Mouse (Mus musculus) lung, embryonic 14.5 days (tissue): ENCODE data around the gene Dync1i2. TPM values are rescaled to one million over a fixed set of nuclear protein-coding genes. Genes with fewer than 3 reads are reported as not detected.

Experiments
- ATAC-seq: fragments of 200-750 bp; cut with Nextera tagmentation; 2 replicates; pipeline ENCODE4 v1.8.0; 2017; ENCODE audit warnings: mild to moderate bottlenecking, moderate TSS enrichment, moderate library complexity; ENCODE audit not compliant: insufficient read depth
- DNase-seq: peaks from one replicate; pipeline ENCODE4 v3.0.0-alpha.2; 2015
- H3K27ac ChIP-seq: fragments of 300-500 bp; sonication (generic); 2 replicates; pipeline ENCODE4 v1.5.1; 2014; ENCODE audit warnings: low read depth, mild to moderate bottlenecking, moderate library complexity
- H3K27me3 ChIP-seq: fragments of 300-500 bp; sonication (generic); 2 replicates; pipeline ENCODE4 v1.6.1; 2014; ENCODE audit warnings: low read length, control low read depth; ENCODE audit not compliant: insufficient read depth
- H3K36me3 ChIP-seq: fragments of 300-500 bp; sonication (generic); 2 replicates; pipeline ENCODE4 v1.6.1; 2014; ENCODE audit warnings: control low read depth; ENCODE audit not compliant: insufficient read depth
- H3K4me1 ChIP-seq: fragments of 300-500 bp; sonication (generic); 2 replicates; pipeline ENCODE4 v1.6.1; 2014; ENCODE audit warnings: antibody characterized with exemption, control low read depth; ENCODE audit not compliant: insufficient read depth
- H3K4me2 ChIP-seq: fragments of 300-500 bp; sonication (generic); 2 replicates; pipeline ENCODE4 v1.6.1; 2014; ENCODE audit warnings: mild to moderate bottlenecking
- H3K4me3 ChIP-seq: fragments of 300-500 bp; sonication (generic); 2 replicates; pipeline ENCODE4 v1.5.1; 2014; ENCODE audit warnings: low read depth, low read length
- H3K9ac ChIP-seq: fragments of 300-500 bp; sonication (generic); 2 replicates; pipeline ENCODE4 v1.6.1; 2014
- H3K9me3 ChIP-seq: fragments of 300-500 bp; sonication (generic); 2 replicates; pipeline ENCODE4 v1.6.1; 2016; ENCODE audit warnings: low read depth, low read length, control low read depth
- CTCF ChIP-seq: IDR thresholded peaks from 2 replicates; pipeline ENCODE4 v1.5.1; 2016; ENCODE audit warnings: antibody characterized with exemption, low read depth
- WGBS: fragments of 180-500 bp; shearing (Covaris S2); extraction: QIAGEN DNeasy Blood & Tissue Kit; methylation state at CpG from one replicate; pipeline ENCODE4 v1.1.7; 2014; 5-methylcytosine and 5-hydroxymethylcytosine counted together
- polyA plus RNA-seq: library from polyadenylated mRNA; unstranded; fragments of >200 nt; fragmentation: Nextera tagmentation; extraction: Ambion mirVana; gene quantifications from 2 replicates; pipeline ENCODE4 v1.2.1, GENCODE M21; 2014

The Dync1i2 gene
- polyA plus RNA-seq, 1 experiment from 2014 or later: 110 TPM

- ATAC-seq (no peak), DNase-seq (no peak)
- no peak overlapping the region for H3K4me3 ChIP-seq
- WGBS: 70% methylated on average over 3 of the region's 3 CpGs
- no peak overlapping the region for H3K4me2 ChIP-seq
- H3K27me3 ChIP-seq: no peaks in the 10 kb centered on the region
- peaks cover 5% of the 10 kb centered on the region; the same call in 1 of the 2 replicates for H3K4me1 ChIP-seq
- peaks cover 4% of the 10 kb centered on the region; the same call in 1 of the 2 replicates for H3K36me3 ChIP-seq
- H3K27ac ChIP-seq: no peak overlapping the region
- H3K9me3 ChIP-seq: no peaks in the 10 kb centered on the region
- TF ChIP-seq CTCF: no peak
- no peak overlapping the region for H3K9ac ChIP-seq
These were observed 90.7 kb downstream of the Dync1i2 start for GRCm38 (mm10) chr2:71302156-71302663.

- H3K4me1 ChIP-seq: peaks cover 5% of the 10 kb centered on the region; the same call in 1 of the 2 replicates
- H3K27ac ChIP-seq: peak overlapping the region; percentile 31; the same call in 1 of the 2 replicates
- peaks cover 2% of the 10 kb centered on the region; the same call in 1 of the 2 replicates for H3K36me3 ChIP-seq
- ATAC-seq: peak; percentile 88
- H3K4me2 ChIP-seq: no peak overlapping the region
- no peaks in the 10 kb centered on the region for H3K9me3 ChIP-seq
- no peaks in the 10 kb centered on the region for H3K27me3 ChIP-seq
- no peak overlapping the region for H3K9ac ChIP-seq
- DNase-seq: peak; percentile 90
- no peak for TF ChIP-seq CTCF
- no peak overlapping the region for H3K4me3 ChIP-seq
These were observed 91.7 kb downstream of the Dync1i2 start for GRCm38 (mm10) chr2:71303221-71303620.

GRCm38 (mm10) chr2:71304821-71305220 lies 93.3 kb downstream of the Dync1i2 start:
- no peaks in the 10 kb centered on the region for H3K27me3 ChIP-seq
- peak; percentile 75 for ATAC-seq
- no peak overlapping the region for H3K4me3 ChIP-seq
- peaks cover 5% of the 10 kb centered on the region; the same call in 1 of the 2 replicates for H3K4me1 ChIP-seq
- peak; percentile 65 for DNase-seq
- TF ChIP-seq CTCF: no peak
- H3K27ac ChIP-seq: peak overlapping the region; percentile 12; the same call in 1 of the 2 replicates
- H3K9me3 ChIP-seq: no peaks in the 10 kb centered on the region
- no peaks in the 10 kb centered on the region for H3K36me3 ChIP-seq
- WGBS: 25% methylated on average over 3 of the region's 3 CpGs
- no peak overlapping the region for H3K9ac ChIP-seq
- no peak overlapping the region for H3K4me2 ChIP-seq

GRCm38 (mm10) chr2:71306357-71306756 lies 94.9 kb downstream of the Dync1i2 start:
- Histone ChIP-seq H3K27ac (no peak overlapping the region), H3K4me3 (no peak overlapping the region), H3K27me3 (no peaks in the 10 kb centered on the region), H3K4me2 (no peak overlapping the region), H3K9ac (no peak overlapping the region), H3K4me1 (peaks cover 5% of the 10 kb centered on the region; the same call in 1 of the 2 replicates), H3K36me3 (0 out of 2 replicates have a peak, but pooled peaks cover 4% of the 10 kb centered on the region), H3K9me3 (no peaks in the 10 kb centered on the region)
- TF ChIP-seq CTCF: no peak
- DNase-seq (no peak), ATAC-seq (no peak)

- 0 out of 2 replicates have a peak, but pooled peaks cover 2% of the 10 kb centered on the region for H3K4me1 ChIP-seq
- WGBS: 46% methylated on average over 2 of the region's 2 CpGs
- peaks cover 10% of the 10 kb centered on the region; the same call in 1 of the 2 replicates for H3K36me3 ChIP-seq
- H3K9me3 ChIP-seq: no peaks in the 10 kb centered on the region
- TF ChIP-seq CTCF: no peak
- no peak overlapping the region for H3K9ac ChIP-seq
- no peak overlapping the region for H3K27ac ChIP-seq
- no peaks in the 10 kb centered on the region for H3K27me3 ChIP-seq
- DNase-seq (no peak), ATAC-seq (no peak)
- H3K4me3 ChIP-seq: no peak overlapping the region
- H3K4me2 ChIP-seq: no peak overlapping the region
These were observed 98.2 kb downstream of the Dync1i2 start for GRCm38 (mm10) chr2:71309726-71310125.

GRCm38 (mm10) chr2:71312067-71312466 lies 100.6 kb downstream of the Dync1i2 start:
- Histone ChIP-seq H3K9ac (no peak overlapping the region), H3K36me3 (peaks cover 10% of the 10 kb centered on the region; the same call in 1 of the 2 replicates), H3K9me3 (no peaks in the 10 kb centered on the region), H3K27ac (no peak overlapping the region), H3K4me2 (no peak overlapping the region), H3K4me3 (no peak overlapping the region), H3K27me3 (no peaks in the 10 kb centered on the region), H3K4me1 (no peaks in the 10 kb centered on the region)
- DNase-seq (no peak), ATAC-seq (no peak)
- 49% methylated on average over 10 of the region's 10 CpGs for WGBS
- no peak for TF ChIP-seq CTCF

Other genes with a start within 250 kb of the Dync1i2 start
- gene Dcaf17, start 156.4 kb upstream of the Dync1i2 start, polyA plus RNA-seq: 28.1 and 28.6 TPM in 2 replicates
- 15.8 and 19.6 TPM in 2 replicates for gene Mettl8, start 156.1 kb upstream of the Dync1i2 start, polyA plus RNA-seq
- 1.2 and 1.3 TPM in 2 replicates for gene Cybrd1, start 93.8 kb upstream of the Dync1i2 start, polyA plus RNA-seq
- gene Slc25a12, start 156.0 kb downstream of the Dync1i2 start, polyA plus RNA-seq: 29.1 and 32.2 TPM in 2 replicates
- 147 and 149 TPM in 2 replicates for gene Hat1, start 177.3 kb downstream of the Dync1i2 start, polyA plus RNA-seq
- gene Metap1d, start 241.6 kb downstream of the Dync1i2 start, polyA plus RNA-seq: 33.3 and 37.1 TPM in 2 replicates